Mouse (Mus musculus) E14TG2a.4 (cell line): ENCODE data around the gene Galm.

Source experiments
- CTCF ChIP-seq: conservative IDR thresholded peaks from 2 replicates; pipeline ENCODE4 v1.5.1; 2014; ENCODE audit warnings: low read length
- NANOG ChIP-seq: IDR thresholded peaks from 2 replicates; pipeline ENCODE4 v1.6.1; 2014; ENCODE audit warnings: borderline replicate concordance, low read length, mixed read lengths
- POU5F1 ChIP-seq: IDR thresholded peaks from 2 replicates; pipeline ENCODE4 v1.6.1; 2014; ENCODE audit warnings: low read length, borderline replicate concordance

DNA sequence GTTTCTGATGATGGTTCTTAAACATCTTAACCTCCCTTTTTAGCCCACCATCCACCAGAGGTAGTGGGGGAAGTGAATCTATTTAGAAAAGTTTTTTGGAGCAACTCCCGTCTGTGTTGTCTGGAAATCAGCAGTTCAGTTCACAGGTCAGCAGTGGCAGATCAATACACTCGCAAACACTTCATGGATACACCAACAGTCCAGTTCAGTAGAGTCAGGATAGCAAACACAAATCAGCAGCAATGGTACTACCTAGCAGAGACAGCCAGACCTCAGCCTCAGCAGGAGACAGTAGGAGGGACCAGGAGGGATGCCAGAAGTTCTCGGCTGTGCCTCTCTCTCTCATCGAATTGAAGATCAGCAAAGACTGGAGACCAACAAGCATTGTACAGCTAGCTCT lies 44.7 kb downstream of the Galm start:
- TF ChIP-seq CTCF = no peak
- no peak for TF ChIP-seq NANOG
- TF ChIP-seq POU5F1 = no peak
